Mouse (Mus musculus): Measurements from ENCODE around the gene Svs3b. TPM values are rescaled to one million over a fixed set of nuclear protein-coding genes. Genes with fewer than 3 reads are reported as not detected.
"Not testable (repeated sequence)": the region's sequence is repeated elsewhere in the genome, so short reads cannot be mapped to it uniquely, and the experiment has no call there.

Gene Svs3b
- not detected in 2 replicates for polyA plus RNA-seq (2015; fragmentation: Nextera tagmentation; extraction: Ambion mirVana)

GRCm38 (mm10) chr2:164256540-164256939, at the start of gene Svs3b:
TSS of gene Svs3b (minus strand) at chr2:164256640.
- not testable (repeated sequence) for H3K9ac ChIP-seq; H3K27me3 ChIP-seq; H3K4me1 ChIP-seq (replicated peaks); H3K4me3 ChIP-seq; H3K36me3 ChIP-seq; H3K4me2 ChIP-seq; H3K9me3 ChIP-seq (replicated peaks); H3K27ac ChIP-seq; ATAC-seq (replicated peaks; ENCODE audit: insufficient number of reproducible peaks, insufficient read depth, low FRiP score, low read depth)
- 45% methylated on average over 1 of the region's 1 CpGs for WGBS

GRCm38 (mm10) chr2:164288968-164289367, 32.5 kb upstream of the Svs3b start, which contains the start of gene Svs3a:
TSS of gene Svs3a (plus strand) at chr2:164289268.
- H3K27ac ChIP-seq; H3K4me2 ChIP-seq; ATAC-seq (replicated peaks; ENCODE audit: insufficient number of reproducible peaks, insufficient read depth, low FRiP score, low read depth); H3K27me3 ChIP-seq; H3K9ac ChIP-seq; H3K36me3 ChIP-seq; H3K9me3 ChIP-seq (replicated peaks); H3K4me3 ChIP-seq; H3K4me1 ChIP-seq (replicated peaks): not testable (repeated sequence)
- 81% methylated on average over 1 of the region's 1 CpGs for WGBS

- H3K9ac ChIP-seq: no peak within 1 kb of the TSS
- no peak within 1 kb of the TSS for H3K4me2 ChIP-seq
- H3K27ac ChIP-seq: no peak within 1 kb of the TSS
- WGBS: 78% methylated on average over 4 of the region's 4 CpGs
- no peak for ATAC-seq (replicated peaks; ENCODE audit: insufficient number of reproducible peaks, insufficient read depth, low FRiP score, low read depth)
- H3K4me1 ChIP-seq (replicated peaks): no peaks in the 10 kb centered on the region
- no peak within 1 kb of the TSS for H3K4me3 ChIP-seq
- H3K27me3 ChIP-seq: no peaks in the 10 kb centered on the region
- H3K36me3 ChIP-seq: no peaks in the 10 kb centered on the region
- no peaks in the 10 kb centered on the region for H3K9me3 ChIP-seq (replicated peaks)
Observed at GRCm38 (mm10) chr2:164278359-164278758, 21.9 kb upstream of the Svs3b start, which contains the start of gene Svs4. TSS of gene Svs4 (minus strand) at chr2:164278459.

- 79% methylated on average over 3 of the region's 3 CpGs for WGBS
- H3K27ac ChIP-seq: no peak within 1 kb of the TSS
- peaks cover 12% of the 10 kb centered on the region for H3K4me1 ChIP-seq (replicated peaks)
- no peaks in the 10 kb centered on the region for H3K9me3 ChIP-seq (replicated peaks)
- ATAC-seq (replicated peaks; ENCODE audit: insufficient number of reproducible peaks, insufficient read depth, low FRiP score, low read depth): no peak
- H3K27me3 ChIP-seq: no peaks in the 10 kb centered on the region
- H3K9ac ChIP-seq: no peak within 1 kb of the TSS
- no peaks in the 10 kb centered on the region for H3K36me3 ChIP-seq
- no peak within 1 kb of the TSS for H3K4me2 ChIP-seq
- no peak within 1 kb of the TSS for H3K4me3 ChIP-seq
Observed at GRCm38 (mm10) chr2:164238366-164238765, 18.1 kb downstream of the Svs3b start, which contains the start of gene Svs2. TSS of gene Svs2 (minus strand) at chr2:164238466.

DNA sequence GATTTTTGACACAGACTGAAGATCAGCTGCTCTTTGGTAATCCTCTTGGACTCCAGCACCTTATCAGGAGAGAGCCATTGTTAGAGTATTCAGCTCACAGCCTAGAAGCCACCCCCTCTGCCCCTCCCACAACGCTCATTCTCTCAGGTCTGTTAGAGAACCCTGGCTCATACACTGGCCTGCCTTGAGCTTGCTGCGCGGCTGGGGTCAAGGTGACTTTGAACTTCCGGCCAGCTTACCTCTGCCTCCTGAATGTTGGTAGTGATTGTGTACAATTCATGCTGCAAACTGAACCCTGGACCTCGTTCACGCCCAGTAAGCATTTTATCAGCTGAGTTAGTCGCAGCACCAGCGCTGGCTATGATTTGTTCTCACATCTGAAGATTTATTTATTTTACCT, 23.8 kb downstream of the Svs3b start:
- H3K27ac ChIP-seq: no peak overlapping the region
- no peak overlapping the region for H3K9ac ChIP-seq
- H3K27me3 ChIP-seq: no peaks in the 10 kb centered on the region
- WGBS: 80% methylated on average over 8 of the region's 8 CpGs
- H3K36me3 ChIP-seq: no peaks in the 10 kb centered on the region
- no peaks in the 10 kb centered on the region for H3K9me3 ChIP-seq (replicated peaks)
- no peak overlapping the region for H3K4me3 ChIP-seq
- no peak for ATAC-seq (replicated peaks; ENCODE audit: insufficient number of reproducible peaks, insufficient read depth, low FRiP score, low read depth)
- no peak overlapping the region for H3K4me2 ChIP-seq
- H3K4me1 ChIP-seq (replicated peaks): no peaks in the 10 kb centered on the region

DNA sequence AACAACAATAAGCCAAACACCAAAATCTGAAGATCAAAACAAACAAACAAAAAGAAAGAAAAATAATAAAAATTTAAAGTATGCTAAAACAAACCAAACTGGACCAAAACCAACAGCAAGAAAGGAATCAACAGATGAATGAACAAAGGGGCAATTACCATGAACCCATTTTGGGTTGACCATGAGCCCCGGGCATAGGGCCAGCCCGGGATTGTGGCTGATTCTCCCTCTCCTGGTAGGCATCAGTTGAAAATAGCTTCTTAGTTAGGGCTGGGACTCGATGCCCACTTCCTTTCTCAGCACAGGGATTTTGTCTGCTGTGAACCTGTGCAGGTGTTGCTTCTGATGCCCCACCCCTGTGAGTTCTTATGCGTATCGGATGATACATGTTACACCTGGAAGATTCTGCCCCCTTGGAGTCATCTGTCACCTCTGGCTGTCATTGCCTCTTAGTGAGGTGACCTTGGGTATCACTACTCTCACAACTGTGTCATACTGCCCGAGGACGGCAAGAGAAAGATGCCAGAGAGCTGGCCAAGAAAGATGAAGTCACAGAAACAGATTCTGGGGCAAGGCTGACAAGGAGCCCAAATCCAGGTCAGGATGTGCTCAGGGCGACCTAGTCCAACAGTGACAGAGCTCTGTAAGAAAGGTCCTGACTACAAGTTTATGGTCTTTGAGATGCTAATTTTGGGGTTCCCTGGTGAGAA, 27.9 kb downstream of the Svs3b start:
- Histone ChIP-seq H3K4me1 (replicated peaks) (no peaks in the 10 kb centered on the region), H3K9ac (no peak overlapping the region), H3K4me3 (no peak overlapping the region), H3K4me2 (no peak overlapping the region), H3K27me3 (no peaks in the 10 kb centered on the region), H3K36me3 (no peaks in the 10 kb centered on the region), H3K27ac (no peak overlapping the region), H3K9me3 (replicated peaks) (no peaks in the 10 kb centered on the region)
- 74% methylated on average over 8 of the region's 8 CpGs for WGBS
- ATAC-seq (replicated peaks; ENCODE audit: insufficient number of reproducible peaks, insufficient read depth, low FRiP score, low read depth): no peak

GRCm38 (mm10) chr2:164221522-164221921, 34.9 kb downstream of the Svs3b start, which contains the start of gene Wfdc15b:
TSS of gene Wfdc15b (minus strand) at chr2:164221660.
- Histone ChIP-seq H3K36me3 (no peaks in the 10 kb centered on the region), H3K27me3 (no peaks in the 10 kb centered on the region), H3K4me3 (no peak within 1 kb of the TSS), H3K4me2 (no peak within 1 kb of the TSS), H3K9ac (no peak within 1 kb of the TSS), H3K9me3 (replicated peaks) (no peaks in the 10 kb centered on the region), H3K27ac (no peak within 1 kb of the TSS), H3K4me1 (replicated peaks) (no peaks in the 10 kb centered on the region)
- WGBS: 67% methylated on average over 11 of the region's 11 CpGs
- no peak for ATAC-seq (replicated peaks; ENCODE audit: insufficient number of reproducible peaks, insufficient read depth, low FRiP score, low read depth)

GRCm38 (mm10) chr2:164219295-164219694, 37.1 kb downstream of the Svs3b start:
- Histone ChIP-seq H3K4me3 (no peak overlapping the region), H3K36me3 (no peaks in the 10 kb centered on the region), H3K9ac (no peak overlapping the region), H3K4me2 (no peak overlapping the region), H3K9me3 (replicated peaks) (no peaks in the 10 kb centered on the region), H3K4me1 (replicated peaks) (no peaks in the 10 kb centered on the region), H3K27ac (no peak overlapping the region), H3K27me3 (no peaks in the 10 kb centered on the region)
- WGBS: 74% methylated on average over 9 of the region's 9 CpGs
- no peak for ATAC-seq (replicated peaks; ENCODE audit: insufficient number of reproducible peaks, insufficient read depth, low FRiP score, low read depth)

DNA sequence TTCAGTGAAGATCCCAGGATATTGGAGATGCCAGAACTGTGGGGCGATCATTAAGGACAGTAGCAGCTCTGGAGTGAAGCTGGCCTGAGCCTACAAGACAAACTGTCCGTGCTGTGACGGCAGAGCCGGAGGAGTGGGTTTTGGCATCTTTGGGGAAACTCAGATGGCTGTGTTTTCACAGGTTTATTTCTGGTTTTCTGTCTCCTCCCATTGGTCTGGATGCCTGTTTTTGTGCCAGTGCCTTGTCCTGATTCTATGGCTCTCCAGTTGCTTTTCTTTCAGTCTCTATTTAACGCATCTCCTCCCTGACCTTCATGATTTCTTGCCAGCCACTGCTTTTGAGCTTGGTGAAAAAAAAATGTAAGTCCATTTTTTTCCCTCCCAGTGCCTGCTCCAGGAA, 43.7 kb downstream of the Svs3b start:
- Histone ChIP-seq H3K27me3 (no peaks in the 10 kb centered on the region; the same call in 1 of the 2 replicates), H3K27ac (no peak overlapping the region), H3K36me3 (no peaks in the 10 kb centered on the region), H3K4me2 (no peak overlapping the region), H3K9me3 (replicated peaks) (no peaks in the 10 kb centered on the region), H3K4me1 (replicated peaks) (no peaks in the 10 kb centered on the region), H3K4me3 (no peak overlapping the region), H3K9ac (no peak overlapping the region)
- no peak for ATAC-seq (replicated peaks; ENCODE audit: insufficient number of reproducible peaks, insufficient read depth, low FRiP score, low read depth)
- WGBS: 83% methylated on average over 5 of the region's 5 CpGs

- no peaks in the 10 kb centered on the region for H3K4me1 ChIP-seq (replicated peaks)
- no peak for ATAC-seq (replicated peaks; ENCODE audit: insufficient number of reproducible peaks, insufficient read depth, low FRiP score, low read depth)
- H3K4me3 ChIP-seq: no peak overlapping the region
- no peaks in the 10 kb centered on the region for H3K36me3 ChIP-seq
- no peaks in the 10 kb centered on the region for H3K9me3 ChIP-seq (replicated peaks)
- no peaks in the 10 kb centered on the region; the same call in 1 of the 2 replicates for H3K27me3 ChIP-seq
- H3K27ac ChIP-seq: no peak overlapping the region
- 86% methylated on average over 4 of the region's 4 CpGs for WGBS
- H3K9ac ChIP-seq: no peak overlapping the region
- H3K4me2 ChIP-seq: no peak overlapping the region
Observed at GRCm38 (mm10) chr2:164210892-164211291, 45.5 kb downstream of the Svs3b start.

DNA sequence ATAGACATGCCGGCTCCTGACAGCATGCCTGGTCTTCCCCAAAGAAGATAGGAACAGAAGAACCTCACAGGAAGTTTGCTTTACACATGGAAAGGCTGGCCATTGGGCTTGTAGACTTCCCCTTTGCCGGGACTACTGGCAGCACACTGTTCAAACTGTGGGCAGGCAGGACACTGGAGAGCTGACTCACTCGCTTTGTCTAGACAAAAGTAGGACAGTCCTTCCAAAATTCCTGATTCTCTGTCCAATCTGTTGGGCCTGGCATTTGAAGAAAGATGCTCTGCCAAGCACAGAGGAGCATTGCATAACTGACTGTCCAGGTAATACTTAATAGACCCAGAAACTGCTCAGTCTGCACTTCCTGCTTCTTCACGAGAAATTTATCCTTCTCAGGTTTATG, 49.8 kb downstream of the Svs3b start:
- Histone ChIP-seq H3K4me3 (no peak overlapping the region), H3K4me2 (no peak overlapping the region), H3K27ac (no peak overlapping the region), H3K9ac (no peak overlapping the region), H3K36me3 (no peaks in the 10 kb centered on the region), H3K9me3 (replicated peaks) (no peaks in the 10 kb centered on the region), H3K4me1 (replicated peaks) (no peaks in the 10 kb centered on the region), H3K27me3 (no peaks in the 10 kb centered on the region)
- ATAC-seq (replicated peaks; ENCODE audit: insufficient number of reproducible peaks, insufficient read depth, low FRiP score, low read depth): no peak
- WGBS: 61% methylated on average over 4 of the region's 4 CpGs

GRCm38 (mm10) chr2:164206011-164206410, 50.4 kb downstream of the Svs3b start:
- not testable (repeated sequence) for ATAC-seq (replicated peaks; ENCODE audit: insufficient number of reproducible peaks, insufficient read depth, low FRiP score, low read depth); H3K4me3 ChIP-seq; H3K9me3 ChIP-seq (replicated peaks); H3K27ac ChIP-seq; H3K4me2 ChIP-seq; H3K4me1 ChIP-seq (replicated peaks); H3K9ac ChIP-seq; H3K36me3 ChIP-seq; H3K27me3 ChIP-seq
- WGBS: 91% methylated on average over 10 of the region's 10 CpGs

All from heart, embryonic 15.5 days (tissue).